Mouse (Mus musculus) MEL (cell line): ENCODE data around the gene Zfyve26. TPM values are rescaled to one million over a fixed set of nuclear protein-coding genes. Genes with fewer than 3 reads are reported as not detected.

Source experiments
- DNase-seq: peaks from one replicate; pipeline ENCODE4 v3.0.0; 2011; ENCODE audit warnings: low read depth, low spot score
- H3K27ac ChIP-seq: 2 replicates; pipeline ENCODE4 v1.5.1; 2012; ENCODE audit warnings: low read depth, mild to moderate bottlenecking, control low read depth, low read length, moderate library complexity; ENCODE audit not compliant: control insufficient read depth
- H3K27me3 ChIP-seq, 2 experiments: fragments of 150-350 bp in 1 of 2; sonication (generic) in 1 of 2; 2 replicates each; pipeline ENCODE4 v1.6.1; 2012; ENCODE audit warnings: low read length in 2 of 2, mild to moderate bottlenecking in 2 of 2, improper control_type of control experiment in 1 of 2, moderate library complexity in 1 of 2; ENCODE audit not compliant: insufficient read depth in 2 of 2, control insufficient read depth in 1 of 2
- H3K36me3 ChIP-seq, 2 experiments: 2 replicates each; pipeline ENCODE4 v1.6.1; 2012 to 2014; ENCODE audit warnings: low read length in 2 of 2, improper control_type of control experiment in 1 of 2, inconsistent platforms in 1 of 2, mild to moderate bottlenecking in 1 of 2; ENCODE audit not compliant: insufficient read depth in 2 of 2, control insufficient read depth in 1 of 2
- H3K4me1 ChIP-seq, 2 experiments: fragments of 150-350 bp in 1 of 2; sonication (generic) in 1 of 2; 2 replicates each; pipeline ENCODE4 v1.6.1; 2012; ENCODE audit warnings: low read length in 2 of 2, improper control_type of control experiment in 1 of 2, mild to moderate bottlenecking in 1 of 2; ENCODE audit not compliant: insufficient read depth in 2 of 2, control insufficient read depth in 1 of 2
- H3K4me3 ChIP-seq, 2 experiments: fragments of 150-350 bp in 1 of 2; sonication (generic) in 1 of 2; 2 replicates each; pipeline ENCODE4 v1.5.1; 2012; ENCODE audit warnings: low read depth in 2 of 2, low read length in 2 of 2, mild to moderate bottlenecking in 2 of 2, moderate library complexity in 2 of 2, control low read depth in 1 of 2, improper control_type of control experiment in 1 of 2; ENCODE audit not compliant: control insufficient read depth in 1 of 2, insufficient read depth in 1 of 2
- H3K79me2 ChIP-seq: 2 replicates; pipeline ENCODE4 v1.6.1; 2012; ENCODE audit warnings: mild to moderate bottlenecking, low read length, moderate library complexity; ENCODE audit not compliant: control insufficient read depth, poor library complexity, insufficient read depth
- H3K9ac ChIP-seq: 2 replicates; pipeline ENCODE4 v1.6.1; 2012; ENCODE audit warnings: low read depth, mild to moderate bottlenecking, control low read depth, low read length, moderate library complexity; ENCODE audit not compliant: control insufficient read depth, poor library complexity, severe bottlenecking
- H3K9me3 ChIP-seq: fragments of 150-350 bp; sonication (generic); replicated peaks from 2 replicates; pipeline ENCODE4 v1.6.1; 2012; ENCODE audit warnings: mild to moderate bottlenecking, low read length, improper control_type of control experiment, moderate library complexity; ENCODE audit not compliant: insufficient read depth
- CHD2 ChIP-seq: IDR thresholded peaks from 2 replicates; pipeline ENCODE4 v1.6.1; 2011; ENCODE audit warnings: low read length, improper control_type of control experiment
- ELF1 ChIP-seq: IDR thresholded peaks from 2 replicates; pipeline ENCODE4 v1.6.1; 2014; ENCODE audit warnings: low read depth, mild to moderate bottlenecking, inconsistent platforms, low read length, improper control_type of control experiment, moderate library complexity
- EP300 ChIP-seq, 2 experiments: IDR thresholded peaks; 2 replicates each; pipeline ENCODE4 v1.6.1; 2011; ENCODE audit warnings: improper control_type of control experiment in 2 of 2, low read length in 2 of 2, low read depth in 1 of 2, mild to moderate bottlenecking in 1 of 2
- ETS1 ChIP-seq: IDR thresholded peaks from 2 replicates; pipeline ENCODE4 v1.6.1; 2012; ENCODE audit warnings: low read depth, mild to moderate bottlenecking, inconsistent platforms, low read length, improper control_type of control experiment, moderate library complexity
- GATA1 ChIP-seq: IDR thresholded peaks from 2 replicates; pipeline ENCODE4 v1.6.1; 2011; ENCODE audit warnings: low read depth, low read length, improper control_type of control experiment
- MAFK ChIP-seq: IDR thresholded peaks from 2 replicates; pipeline ENCODE4 v1.6.1; 2011; ENCODE audit warnings: low read depth, mild to moderate bottlenecking, low read length, improper control_type of control experiment, borderline replicate concordance
- MAZ ChIP-seq: IDR thresholded peaks from 2 replicates; pipeline ENCODE4 v1.6.1; 2012; ENCODE audit warnings: low read depth, mild to moderate bottlenecking, inconsistent platforms, low read length, improper control_type of control experiment
- MEF2A ChIP-seq: IDR thresholded peaks from 2 replicates; pipeline ENCODE4 v1.6.1; 2014; ENCODE audit warnings: low read depth, mild to moderate bottlenecking, inconsistent platforms, low read length, improper control_type of control experiment; ENCODE audit not compliant: poor library complexity, insufficient replicate concordance, severe bottlenecking; ENCODE audit errors: extremely low read depth
- MYB ChIP-seq: IDR thresholded peaks from 2 replicates; pipeline ENCODE4 v1.6.1; 2011; ENCODE audit warnings: mild to moderate bottlenecking, low read depth, low read length, improper control_type of control experiment
- MYC ChIP-seq: IDR thresholded peaks from 2 replicates; pipeline ENCODE4 v1.6.1; 2011; ENCODE audit warnings: low read depth, mild to moderate bottlenecking, low read length, improper control_type of control experiment, moderate library complexity
- NELFE ChIP-seq: IDR thresholded peaks from 2 replicates; pipeline ENCODE4 v1.6.1; 2011; ENCODE audit warnings: low read depth, low read length, improper control_type of control experiment
- POLR2A ChIP-seq, 2 experiments: IDR thresholded peaks; 2 replicates each; pipeline ENCODE4 v1.6.1; 2011 to 2012; ENCODE audit warnings: low read length in 2 of 2, mild to moderate bottlenecking in 2 of 2, control low read depth in 1 of 2, improper control_type of control experiment in 1 of 2, low read depth in 1 of 2, moderate library complexity in 1 of 2; ENCODE audit not compliant: control insufficient read depth in 1 of 2, insufficient read depth in 1 of 2, poor library complexity in 1 of 2
- RCOR1 ChIP-seq: IDR thresholded peaks from 2 replicates; pipeline ENCODE4 v1.6.1; 2012; ENCODE audit warnings: low read depth, mild to moderate bottlenecking, inconsistent platforms, low read length, improper control_type of control experiment
- SIN3A ChIP-seq: IDR thresholded peaks from 2 replicates; pipeline ENCODE4 v1.6.1; 2012; ENCODE audit warnings: low read length, improper control_type of control experiment, inconsistent platforms
- TAL1 ChIP-seq: IDR thresholded peaks from 2 replicates; pipeline ENCODE4 v1.6.1; 2012; ENCODE audit warnings: mild to moderate bottlenecking, inconsistent platforms, low read length, moderate library complexity, mixed read lengths
- TCF12 ChIP-seq: IDR thresholded peaks from 2 replicates; pipeline ENCODE4 v1.6.1; 2014; ENCODE audit warnings: low read depth, mild to moderate bottlenecking, inconsistent platforms, low read length, improper control_type of control experiment, moderate library complexity
- ZC3H11A ChIP-seq: IDR thresholded peaks from 2 replicates; pipeline ENCODE4 v1.6.1; 2012; ENCODE audit warnings: low read depth, mild to moderate bottlenecking, inconsistent platforms, low read length, improper control_type of control experiment
- ZKSCAN1 ChIP-seq: IDR thresholded peaks from 2 replicates; pipeline ENCODE4 v1.6.1; 2012; ENCODE audit warnings: low read depth, mild to moderate bottlenecking, inconsistent platforms, low read length, improper control_type of control experiment, moderate library complexity
- ZNF384 ChIP-seq: IDR thresholded peaks from 2 replicates; pipeline ENCODE4 v1.6.1; 2012; ENCODE audit warnings: low read depth, mild to moderate bottlenecking, inconsistent platforms, low read length, improper control_type of control experiment
- polyA plus RNA-seq, 2 experiments: library from polyadenylated mRNA; stranded (reverse) in 1 of 2; unstranded in 1 of 2; fragments of >175 nt in 1 of 2; fragments of >200 nt in 1 of 2; gene quantifications; 2 replicates each; pipeline versions ENCODE4 v1.2.1 to v1.2.4; 2012; ENCODE audit warnings: low replicate concordance in 2 of 2, low read depth in 1 of 2; ENCODE audit not compliant: insufficient read length in 2 of 2, insufficient read depth in 1 of 2, missing spikeins in 1 of 2
- total RNA-seq: library from RNA; depleted of rRNA; stranded (reverse); fragments of 300-350 nt; gene quantifications from 2 replicates; pipeline ENCODE4 v1.2.3, GENCODE M21; 2012

Gene Zfyve26
- total and polyA plus RNA-seq, 3 experiments, result 7.2 to 110 (median 16.2) TPM

- H3K27ac ChIP-seq, result no peak overlapping the region
- DNase-seq, result no peak
- H3K4me3 ChIP-seq, result no peak overlapping the region
- H3K4me1 ChIP-seq, result peaks cover 3 to 13% of the 10 kb centered on the region in 2 experiments
- H3K27me3 ChIP-seq, result no peaks in the 10 kb centered on the region
- H3K9me3 ChIP-seq, result no peaks in the 10 kb centered on the region
- TF ChIP-seq ZC3H11A, result no peak
- TF ChIP-seq MAZ, result no peak
- no peak for TF ChIP-seq SIN3A
- no peak for TF ChIP-seq MEF2A
- no peak for TF ChIP-seq ZKSCAN1
- TF ChIP-seq TCF12, result no peak
- no peak for TF ChIP-seq MAFK
- TF ChIP-seq EP300 (IDR thresholded peaks at IDR 0.05; ENCODE audit: low read depth in 1 of 2, low read length in 2 of 2), result no peak
- no peak for TF ChIP-seq NELFE
- TF ChIP-seq POLR2A (IDR thresholded peaks at IDR 0.05; ENCODE audit: control insufficient read depth in 1 of 2, insufficient read depth in 1 of 2, low read depth in 1 of 2, low read length in 2 of 2, poor library complexity in 1 of 2), result no peak
- TF ChIP-seq, all 39 proteins: peak for 0
- no peaks in the 10 kb centered on the region for H3K79me2 ChIP-seq
- H3K36me3 ChIP-seq, result peaks cover 2 to 9% of the 10 kb centered on the region in 2 experiments; a peak in 3 of 4 replicates
- no peak overlapping the region for H3K9ac ChIP-seq
These were observed 48.0 kb downstream of the Zfyve26 start for GRCm38 (mm10) chr12:79248110-79248509.

- H3K4me1 ChIP-seq, result peaks cover 8 to 20% of the 10 kb centered on the region in 2 experiments
- no peaks in the 10 kb centered on the region for H3K27me3 ChIP-seq
- H3K9ac ChIP-seq, result no peak overlapping the region
- H3K27ac ChIP-seq, result peak overlapping the region; percentile 65
- peaks cover 8 to 17% of the 10 kb centered on the region in 2 experiments for H3K36me3 ChIP-seq
- H3K79me2 ChIP-seq, result no peaks in the 10 kb centered on the region
- TF ChIP-seq EP300 (IDR thresholded peaks at IDR 0.05; ENCODE audit: low read depth in 1 of 2, low read length in 2 of 2) (peak; percentile 81 to 90), ZNF384 (peak; percentile 86), RCOR1 (peak; percentile 57; the same call in 1 of the 2 replicates), GATA1 (peak; percentile 82), ELF1 (no peak), MYB (peak; percentile 71; the same call in 1 of the 2 replicates), CHD2 (no peak), ETS1 (peak; percentile 65), TCF12 (peak; percentile 86), SIN3A (peak; percentile 52; the same call in 1 of the 2 replicates), TAL1 (peak; percentile 48), MYC (no peak)
- DNase-seq, result peak; percentile 66
- no peak overlapping the region; a peak in 1 of 4 replicates for H3K4me3 ChIP-seq
- H3K9me3 ChIP-seq, result no peaks in the 10 kb centered on the region
These were observed 53.2 kb downstream of the Zfyve26 start for GRCm38 (mm10) chr12:79242921-79243320.
